Mouse (Mus musculus): ENCODE results near the gene Osbpl5.

DNA sequence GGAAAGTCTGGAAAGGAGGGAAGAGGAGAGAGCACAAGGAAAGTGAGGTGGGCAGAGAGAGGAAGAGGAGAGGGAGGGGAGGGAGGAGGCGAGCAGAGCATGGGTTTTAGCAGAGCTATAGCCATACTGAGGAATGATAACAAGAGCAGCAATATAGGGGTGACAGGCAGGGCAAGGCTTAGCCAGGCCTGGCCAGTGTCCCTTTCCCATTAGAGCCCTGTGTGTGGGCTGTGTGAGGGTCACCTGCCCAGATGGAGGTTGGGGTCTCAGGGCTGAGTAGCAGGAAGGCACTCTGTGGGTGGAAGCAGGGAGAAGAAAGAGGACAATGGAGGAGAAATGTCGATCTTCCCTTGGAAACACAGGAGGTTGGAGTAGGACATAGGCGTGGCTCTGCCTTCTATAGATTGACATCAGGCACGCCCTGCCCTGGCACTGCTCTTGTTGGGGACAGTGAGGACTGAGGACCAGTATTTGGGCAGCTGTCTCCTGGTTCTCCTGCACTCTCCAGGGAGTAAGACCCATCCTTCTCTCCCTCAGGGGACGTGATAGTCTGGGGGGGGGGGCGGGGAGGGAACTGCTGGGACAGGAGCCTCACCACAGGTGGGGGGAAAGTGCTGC, 26.7 kb upstream of the Osbpl5 start:
- TF ChIP-seq HCFC1 (IDR thresholded peaks at IDR 0.05; ENCODE audit: borderline replicate concordance, insufficient read depth, low read length) (no peak), CHD2 (IDR thresholded peaks at IDR 0.05; ENCODE audit: low read depth, low read length) (no peak), MAFK (IDR thresholded peaks at IDR 0.05; ENCODE audit: insufficient read depth, low read depth, low read length) (no peak), ZC3H11A (IDR thresholded peaks at IDR 0.05; ENCODE audit: borderline replicate concordance, low read depth, low read length) (no peak)

Data from ES-E14 (cell line).